Mouse (Mus musculus) liver, embryonic 14.5 days (tissue): ENCODE data around the gene Vil1. TPM values are rescaled to one million over a fixed set of nuclear protein-coding genes. Genes with fewer than 3 reads are reported as not detected.
"Not testable (repeated sequence)": the region's sequence is repeated elsewhere in the genome, so short reads cannot be mapped to it uniquely, and the experiment has no call there.

Experiments used
- ATAC-seq: fragments of 200-750 bp; cut with Nextera tagmentation; 2 replicates; pipeline ENCODE4 v1.8.0; 2017; ENCODE audit warnings: moderate number of reproducible peaks, mild to moderate bottlenecking, moderate library complexity; ENCODE audit not compliant: insufficient read depth
- DNase-seq, 3 experiments: peaks; one replicate each; pipeline ENCODE4 v3.0.0-alpha.2; 2012 to 2013; ENCODE audit warnings: low read depth in 3 of 3, low spot score in 3 of 3
- H3K27ac ChIP-seq: fragments of 300-500 bp; sonication (generic); 2 replicates; pipeline ENCODE4 v1.5.1; 2014; ENCODE audit warnings: moderate library complexity, mild to moderate bottlenecking, control low read depth, inconsistent platforms
- H3K27me3 ChIP-seq: fragments of 300-500 bp; sonication (generic); 2 replicates; pipeline ENCODE4 v1.6.1; 2014; ENCODE audit warnings: mild to moderate bottlenecking, low read length, moderate library complexity; ENCODE audit not compliant: control insufficient read depth, insufficient read depth
- H3K36me3 ChIP-seq: fragments of 300-500 bp; sonication (generic); replicated peaks from 2 replicates; pipeline ENCODE4 v1.6.1; 2014; ENCODE audit warnings: low read depth; ENCODE audit not compliant: control insufficient read depth, insufficient read depth
- H3K4me1 ChIP-seq, 2 experiments: fragments of 200-500 bp in 1 of 2; fragments of 300-500 bp in 1 of 2; sonication (generic) in 1 of 2; replicated peaks; 2 replicates each; pipeline ENCODE4 v1.6.1; 2012 to 2014; ENCODE audit warnings: antibody characterized with exemption in 1 of 2, inconsistent platforms in 1 of 2, low read length in 1 of 2; ENCODE audit not compliant: control insufficient read depth in 2 of 2, insufficient read depth in 2 of 2
- H3K4me2 ChIP-seq: fragments of 300-500 bp; sonication (generic); 2 replicates; pipeline ENCODE4 v1.6.1; 2014; ENCODE audit warnings: low read depth, mild to moderate bottlenecking, control low read depth, moderate library complexity
- H3K4me3 ChIP-seq, 2 experiments: fragments of 200-500 bp in 1 of 2; fragments of 300-500 bp in 1 of 2; sonication (generic) in 1 of 2; 2 replicates each; pipeline ENCODE4 v1.5.1; 2012 to 2014; ENCODE audit warnings: low read depth in 2 of 2, low read length in 2 of 2, mild to moderate bottlenecking in 2 of 2, control low read depth in 1 of 2, inconsistent platforms in 1 of 2, moderate library complexity in 1 of 2; ENCODE audit not compliant: insufficient read depth in 1 of 2
- H3K9ac ChIP-seq: fragments of 300-500 bp; sonication (generic); replicated peaks from 2 replicates; pipeline ENCODE4 v1.6.1; 2014; ENCODE audit warnings: mild to moderate bottlenecking, control low read depth, moderate library complexity
- H3K9me3 ChIP-seq: fragments of 300-500 bp; sonication (generic); 2 replicates; pipeline ENCODE4 v1.6.1; 2016; ENCODE audit warnings: low read length, mixed read lengths; ENCODE audit not compliant: control insufficient read depth
- CTCF ChIP-seq: IDR thresholded peaks from 2 replicates; pipeline ENCODE4 v1.5.1; 2016; ENCODE audit warnings: antibody characterized with exemption, low read depth, control low read depth
- EP300 ChIP-seq: IDR thresholded peaks from 2 replicates; pipeline ENCODE4 v1.6.1; 2016; ENCODE audit warnings: antibody characterized with exemption, low read depth
- WGBS: fragments of 180-500 bp; shearing (Covaris S2); extraction: QIAGEN DNeasy Blood & Tissue Kit; methylation state at CpG from one replicate; pipeline ENCODE4 v1.1.7; 2014; ENCODE audit not compliant: insufficient replicate concordance; 5-methylcytosine and 5-hydroxymethylcytosine counted together
- polyA plus RNA-seq, 2 experiments: library from polyadenylated mRNA; depleted of rRNA in 1 of 2; stranded (reverse) in 1 of 2; unstranded in 1 of 2; fragments of >200 nt; fragmentation: Nextera tagmentation in 1 of 2; extraction: Ambion mirVana in 1 of 2; gene quantifications; 2 replicates each; pipeline versions ENCODE4 v1.2.1 to v1.2.3; 2012 to 2014

Gene Vil1
- polyA plus RNA-seq, 2 experiments, result 0.39 to 0.50 TPM

DNA sequence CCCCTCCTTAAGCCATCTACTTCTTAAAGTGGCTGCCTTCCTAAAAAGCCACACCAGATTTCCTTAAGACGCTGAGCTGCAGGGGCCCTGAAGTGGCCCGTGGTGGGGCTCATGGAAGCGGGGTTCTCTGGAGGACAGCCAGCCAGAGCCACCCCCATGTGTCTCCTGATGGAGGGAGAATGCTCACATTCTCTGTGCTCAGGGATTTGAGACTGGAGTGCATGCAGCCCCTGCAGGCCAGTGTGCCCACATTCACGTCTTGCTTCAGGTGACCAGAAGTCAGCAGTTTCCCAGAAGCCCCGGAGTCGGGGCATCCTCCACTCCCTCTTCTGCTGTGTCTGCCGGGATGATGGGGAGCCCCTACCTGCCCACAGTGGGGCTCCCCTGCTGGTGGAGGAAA is 16.2 kb upstream of the Vil1 start:
- 51% methylated on average over 7 of the region's 7 CpGs for WGBS

DNA sequence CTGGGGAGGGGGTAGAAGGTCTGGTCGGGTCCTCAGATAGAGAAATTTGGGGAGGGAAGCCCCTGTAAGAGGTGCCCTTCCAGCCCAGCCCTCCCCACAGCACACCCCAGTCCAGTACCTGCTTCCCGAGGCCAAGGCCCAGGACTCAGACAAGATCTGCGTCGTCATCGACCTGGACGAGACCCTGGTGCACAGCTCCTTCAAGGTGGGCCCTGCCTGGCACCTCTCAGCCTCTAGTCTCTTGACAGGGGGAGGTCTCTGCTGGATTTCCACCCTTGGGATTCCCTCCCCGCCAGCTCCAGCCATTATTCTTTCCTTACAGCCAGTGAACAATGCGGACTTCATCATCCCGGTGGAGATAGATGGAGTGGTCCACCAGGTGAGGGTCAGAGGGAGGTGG is 15.5 kb upstream of the Vil1 start:
- 85% methylated on average over 9 of the region's 9 CpGs for WGBS

More for the DNA sequence above, 16.2 kb upstream of the Vil1 start:
- no peaks in the 10 kb centered on the region for H3K9me3 ChIP-seq
- peak overlapping the region; percentile 83 for H3K27ac ChIP-seq
- DNase-seq (no peak), ATAC-seq (no peak)
- no peaks in the 10 kb centered on the region for H3K27me3 ChIP-seq
- peak overlapping the region; percentile 73 to 84 for H3K4me3 ChIP-seq
- peaks cover 25 to 34% of the 10 kb centered on the region in 2 experiments for H3K4me1 ChIP-seq
- peak overlapping the region; percentile 68 for H3K4me2 ChIP-seq
- peak overlapping the region; percentile 95 for H3K9ac ChIP-seq
- peaks cover 21% of the 10 kb centered on the region for H3K36me3 ChIP-seq
- TF ChIP-seq EP300, result no peak
- TF ChIP-seq CTCF, result 0 out of 2 replicates have a peak, but pooled peaks have one; percentile 4

GRCm38 (mm10) chr1:74394311-74394710 is 14.9 kb upstream of the Vil1 start:
- H3K4me1 ChIP-seq, result peaks cover 28 to 35% of the 10 kb centered on the region in 2 experiments
- ATAC-seq, result no peak
- H3K27me3 ChIP-seq, result no peaks in the 10 kb centered on the region
- H3K36me3 ChIP-seq, result peaks cover 21% of the 10 kb centered on the region
- H3K4me3 ChIP-seq, result no peak overlapping the region
- H3K27ac ChIP-seq, result no peak overlapping the region
- no peak for DNase-seq
- no peaks in the 10 kb centered on the region for H3K9me3 ChIP-seq
- no peak for TF ChIP-seq EP300
- TF ChIP-seq CTCF, result no peak
- H3K4me2 ChIP-seq, result no peak overlapping the region
- no peak overlapping the region for H3K9ac ChIP-seq
- WGBS, result 85% methylated on average over 9 of the region's 9 CpGs

More for the DNA sequence above, 15.5 kb upstream of the Vil1 start:
- Histone ChIP-seq H3K4me1 (peaks cover 28 to 35% of the 10 kb centered on the region in 2 experiments), H3K9me3 (no peaks in the 10 kb centered on the region), H3K4me2 (peak overlapping the region; percentile 68), H3K27ac (no peak overlapping the region), H3K4me3 (no peak overlapping the region; a peak in 1 of 4 replicates), H3K9ac (no peak overlapping the region), H3K27me3 (no peaks in the 10 kb centered on the region), H3K36me3 (peaks cover 21% of the 10 kb centered on the region)
- no peak for ATAC-seq
- DNase-seq, result no peak
- TF ChIP-seq EP300 (no peak), CTCF (no peak)

DNA sequence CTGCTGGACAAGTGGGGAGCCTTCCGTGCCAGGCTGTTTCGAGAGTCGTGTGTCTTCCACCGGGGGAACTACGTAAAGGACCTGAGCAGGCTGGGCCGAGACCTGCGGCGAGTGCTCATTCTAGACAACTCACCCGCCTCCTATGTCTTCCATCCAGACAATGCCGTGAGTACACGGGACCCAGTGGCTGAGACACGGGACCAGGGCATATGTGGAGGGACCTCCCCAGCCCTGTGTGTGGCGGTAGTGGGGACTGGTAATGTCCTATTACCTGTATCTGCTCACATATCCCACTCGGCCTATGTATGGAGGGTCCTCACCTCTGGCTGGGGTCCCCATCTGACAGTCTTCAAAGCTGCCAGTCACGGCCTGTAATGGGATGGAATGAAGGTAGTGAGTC is 14.3 kb upstream of the Vil1 start:
- 89% methylated on average over 15 of the region's 15 CpGs for WGBS
- Histone ChIP-seq H3K4me2 (no peak overlapping the region), H3K9me3 (no peaks in the 10 kb centered on the region), H3K4me1 (peaks cover 25 to 30% of the 10 kb centered on the region in 2 experiments), H3K9ac (no peak overlapping the region), H3K36me3 (peaks cover 21% of the 10 kb centered on the region), H3K4me3 (no peak overlapping the region), H3K27me3 (no peaks in the 10 kb centered on the region), H3K27ac (peak overlapping the region; percentile 21; the same call in 1 of the 2 replicates)
- TF ChIP-seq CTCF (no peak), EP300 (no peak)
- ATAC-seq (no peak), DNase-seq (no peak)

- no peak overlapping the region for H3K9ac ChIP-seq
- DNase-seq (no peak), ATAC-seq (no peak)
- peaks cover 21% of the 10 kb centered on the region for H3K36me3 ChIP-seq
- H3K4me3 ChIP-seq, result no peak overlapping the region
- no peaks in the 10 kb centered on the region for H3K9me3 ChIP-seq
- no peaks in the 10 kb centered on the region for H3K27me3 ChIP-seq
- peak overlapping the region; percentile 21; the same call in 1 of the 2 replicates for H3K27ac ChIP-seq
- peaks cover 24 to 28% of the 10 kb centered on the region in 2 experiments for H3K4me1 ChIP-seq
- TF ChIP-seq EP300, result no peak
- no peak for TF ChIP-seq CTCF
- no peak overlapping the region for H3K4me2 ChIP-seq
- 83% methylated on average over 13 of the region's 13 CpGs for WGBS
These were observed 13.9 kb upstream of the Vil1 start for GRCm38 (mm10) chr1:74395290-74395689.

DNA sequence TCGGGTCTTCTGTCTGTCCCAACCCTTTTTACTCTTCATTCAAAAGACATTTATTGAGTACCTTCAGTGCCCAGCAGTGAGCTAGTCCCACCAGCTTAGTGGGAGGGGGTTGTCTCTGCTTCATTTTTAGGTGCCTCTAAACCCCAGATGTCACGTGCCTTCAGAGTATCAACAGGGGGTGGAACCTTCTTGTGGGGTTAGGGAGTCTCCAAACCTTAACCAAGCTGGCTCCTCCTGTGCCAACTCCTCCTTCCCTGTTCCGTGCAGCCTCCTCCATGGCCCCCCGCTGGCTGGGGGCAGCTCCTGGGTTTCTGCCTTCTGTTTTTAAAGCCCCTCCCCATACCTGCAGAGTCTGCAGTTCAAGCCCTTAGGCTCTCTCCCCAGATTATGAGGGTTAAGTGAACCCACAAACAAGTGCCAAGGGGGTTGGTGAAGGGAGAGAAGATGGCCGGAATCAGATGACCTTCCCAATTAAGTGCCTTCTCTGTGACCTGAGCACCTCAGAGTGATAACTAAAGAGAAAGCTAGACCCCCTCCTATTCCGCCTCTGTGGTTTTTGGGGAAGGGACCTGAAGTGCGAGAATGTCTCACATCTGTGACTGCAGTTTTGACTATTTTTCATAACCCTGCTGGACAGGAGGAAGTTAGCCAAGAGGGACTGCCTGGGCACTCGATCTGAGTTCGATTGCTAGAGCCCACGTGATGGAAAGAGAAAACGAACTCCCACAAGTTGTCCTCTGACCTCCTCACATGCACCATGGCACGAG is 12.5 kb upstream of the Vil1 start:
- Histone ChIP-seq H3K4me3 (peak overlapping the region; percentile 53 to 54), H3K4me1 (peaks cover 28 to 31% of the 10 kb centered on the region in 2 experiments), H3K9ac (peak overlapping the region; percentile 70), H3K4me2 (peak overlapping the region; percentile 89), H3K36me3 (peaks cover 21% of the 10 kb centered on the region), H3K27ac (peak overlapping the region; percentile 77)
- not testable (repeated sequence) for H3K27me3 ChIP-seq, H3K9me3 ChIP-seq, ATAC-seq, DNase-seq
- 6% methylated on average over 12 of the region's 12 CpGs for WGBS
